Mouse (Mus musculus): ENCODE data around the gene Snx10.
"Not testable (repeated sequence)": the region's sequence is repeated elsewhere in the genome, so short reads cannot be mapped to it uniquely, and the experiment has no call there.

Snx10 gene

GRCm38 (mm10) chr6:51523807-51524320 is at the start of gene Snx10:
Snx10 (plus strand) TSS chr6:51523901.
- DNase-seq (ENCODE audit: inconsistent ontology term): peak; percentile 79

DNA sequence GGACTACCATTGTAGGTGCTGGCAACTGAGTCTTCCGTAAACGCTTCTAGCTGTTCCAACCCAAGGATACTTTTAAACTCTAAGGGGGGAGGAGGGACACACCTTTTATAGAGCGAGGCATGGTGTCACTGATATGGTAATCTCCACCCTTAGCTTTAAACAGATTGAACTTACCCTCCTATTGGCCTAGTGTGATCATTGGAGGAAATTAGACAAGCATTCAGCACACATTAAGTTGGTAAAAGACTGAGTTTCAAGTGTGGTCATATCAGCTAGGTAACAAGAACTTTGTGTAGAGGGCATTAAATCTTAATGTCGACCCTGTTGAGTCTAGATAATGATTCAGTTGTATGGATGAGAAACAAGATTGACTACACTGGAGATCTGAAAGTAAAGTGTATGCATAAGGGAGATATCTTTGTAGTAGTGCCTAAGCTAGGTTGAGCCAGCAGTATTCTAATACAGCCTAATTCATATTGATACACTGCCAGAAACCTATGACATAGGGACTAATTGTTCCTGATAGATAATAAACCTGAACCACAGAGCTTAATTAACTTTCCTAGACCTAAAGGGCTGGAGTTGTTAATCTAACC is 44.5 kb upstream of the Snx10 start:
- DNase-seq (ENCODE audit: inconsistent ontology term): no peak

- DNase-seq (ENCODE audit: inconsistent ontology term): no peak
These were observed 42.2 kb upstream of the Snx10 start for GRCm38 (mm10) chr6:51481548-51481947.

DNA sequence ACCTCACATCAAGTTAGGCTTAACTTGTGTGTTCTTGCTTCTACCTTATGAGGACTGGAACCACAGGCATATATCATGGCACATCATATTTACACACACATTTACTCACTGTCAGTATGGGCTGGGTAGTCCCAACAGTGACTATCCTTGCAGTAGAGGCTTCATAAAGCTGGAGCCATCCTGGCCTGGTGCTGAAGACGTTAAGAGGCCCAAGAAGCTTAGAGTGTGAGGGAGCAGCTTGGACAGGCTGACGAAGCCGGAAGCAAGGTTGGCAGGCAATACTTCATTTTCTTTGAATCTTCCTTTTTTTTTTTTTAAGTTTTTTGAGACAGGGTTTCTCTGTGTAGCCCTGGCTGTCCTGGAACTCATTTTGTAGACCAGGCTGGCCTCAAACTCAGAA is 39.8 kb upstream of the Snx10 start:
- DNase-seq (ENCODE audit: inconsistent ontology term): no peak

DNA sequence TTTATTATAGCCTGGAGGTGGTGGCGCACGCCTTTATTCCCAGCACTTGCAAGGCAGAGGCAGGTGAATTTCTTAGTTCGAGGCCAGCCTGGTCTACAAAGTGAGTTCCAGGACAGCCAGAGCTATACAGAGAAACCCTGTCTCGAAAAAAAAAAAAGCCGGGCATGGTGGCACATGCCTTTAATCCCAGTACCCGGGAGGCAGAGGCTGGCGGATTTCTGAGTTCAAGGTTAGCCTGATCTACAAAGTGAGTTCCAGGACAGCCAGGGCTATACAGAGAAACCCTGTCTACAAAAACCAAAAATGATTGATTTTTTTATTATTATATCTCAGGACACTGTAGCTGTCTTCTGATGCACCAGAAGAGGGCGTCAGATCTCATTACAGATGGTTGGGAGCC is 39.1 kb upstream of the Snx10 start:
- not testable (repeated sequence) for DNase-seq (ENCODE audit: inconsistent ontology term)

GRCm38 (mm10) chr6:51485646-51486045 is 38.1 kb upstream of the Snx10 start:
- DNase-seq (ENCODE audit: inconsistent ontology term): no peak

- no peak for DNase-seq (ENCODE audit: inconsistent ontology term)
These were observed 37.5 kb upstream of the Snx10 start for GRCm38 (mm10) chr6:51486076-51486710.

- no peak for DNase-seq (ENCODE audit: inconsistent ontology term)
These were observed 37.0 kb upstream of the Snx10 start for GRCm38 (mm10) chr6:51486731-51487130.

DNA sequence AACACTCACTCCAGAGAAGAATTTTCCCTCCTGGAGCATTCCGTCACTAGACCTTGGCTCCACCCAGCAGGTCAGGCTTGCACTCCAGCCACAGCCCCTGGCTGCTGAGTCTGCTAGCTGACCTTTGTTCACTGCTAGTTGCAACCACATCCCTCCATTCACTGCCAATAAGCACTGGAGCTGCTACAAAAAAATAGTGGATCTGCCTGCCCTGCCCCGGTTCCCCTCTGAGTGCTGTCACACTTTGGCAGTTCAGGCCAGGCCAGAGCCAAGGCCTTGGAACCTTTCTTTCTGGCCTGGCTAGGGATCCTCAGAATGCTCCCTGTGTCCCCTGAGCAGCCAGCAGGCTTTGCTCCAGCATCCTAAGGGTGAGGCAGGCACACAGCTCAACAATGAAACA is 33.9 kb upstream of the Snx10 start:
- peak; percentile 79 for DNase-seq (ENCODE audit: inconsistent ontology term)

DNA sequence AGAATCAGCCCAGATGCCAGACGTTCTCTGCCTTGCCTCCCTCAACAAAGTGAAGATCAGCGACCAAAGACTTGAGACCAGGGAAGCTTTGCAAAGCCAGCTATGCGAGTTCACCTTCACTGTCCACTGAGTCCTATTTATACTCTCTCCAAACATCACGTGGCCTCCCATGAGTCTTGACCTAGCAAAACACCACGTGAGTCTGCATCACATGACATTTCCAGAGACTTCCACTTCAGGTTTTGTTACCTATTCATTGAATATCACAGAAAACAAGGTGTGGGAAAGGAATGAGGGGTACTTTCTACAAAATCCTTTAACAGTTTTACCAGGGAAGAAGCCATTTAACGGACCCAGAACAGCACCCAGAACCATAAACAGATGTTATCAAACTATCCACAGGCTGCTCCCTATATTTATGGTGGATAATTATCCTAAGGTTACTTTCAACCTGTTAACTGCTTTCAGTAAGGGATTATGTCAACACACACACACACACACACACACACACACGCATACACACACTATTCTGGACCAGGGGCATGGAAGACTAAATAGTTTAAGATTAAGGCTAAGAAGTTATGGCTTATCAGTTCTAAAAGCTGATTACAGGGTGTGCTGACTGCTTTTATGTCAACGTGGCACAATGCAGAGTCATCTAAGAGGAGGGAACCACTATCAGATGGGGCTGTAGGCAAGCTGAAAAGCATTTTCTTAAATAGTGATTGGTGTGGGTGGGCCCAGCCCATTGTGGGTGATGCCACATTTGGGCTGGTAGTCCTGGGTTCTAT is 26.2 kb upstream of the Snx10 start:
- no peak for DNase-seq (ENCODE audit: inconsistent ontology term)

DNA sequence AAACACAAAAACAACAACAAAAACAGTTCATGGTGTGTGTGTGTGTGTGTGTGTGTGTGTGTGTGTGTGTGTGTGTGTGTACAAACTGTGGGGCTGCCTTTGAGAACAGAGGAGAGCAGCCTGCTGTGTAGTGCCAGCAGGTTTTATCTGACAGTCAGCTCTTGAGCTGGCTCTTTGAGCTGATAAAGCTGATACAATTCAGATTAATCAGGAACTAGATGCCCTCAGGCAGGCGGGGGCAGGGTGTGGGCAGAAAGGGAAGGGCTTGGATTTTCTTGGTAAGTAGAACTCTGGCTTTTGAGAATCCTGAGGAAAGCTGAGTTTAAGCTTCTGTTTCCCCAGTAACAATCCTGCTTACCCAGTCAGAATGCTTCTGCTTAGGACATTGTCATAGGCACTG is 18.0 kb upstream of the Snx10 start:
- DNase-seq (ENCODE audit: inconsistent ontology term): no peak

GRCm38 (mm10) chr6:51507556-51507955 is 16.1 kb upstream of the Snx10 start:
- no peak for DNase-seq (ENCODE audit: inconsistent ontology term)

- DNase-seq (ENCODE audit: inconsistent ontology term): peak; percentile 70
These were observed 14.7 kb upstream of the Snx10 start for GRCm38 (mm10) chr6:51508750-51509648.

DNA sequence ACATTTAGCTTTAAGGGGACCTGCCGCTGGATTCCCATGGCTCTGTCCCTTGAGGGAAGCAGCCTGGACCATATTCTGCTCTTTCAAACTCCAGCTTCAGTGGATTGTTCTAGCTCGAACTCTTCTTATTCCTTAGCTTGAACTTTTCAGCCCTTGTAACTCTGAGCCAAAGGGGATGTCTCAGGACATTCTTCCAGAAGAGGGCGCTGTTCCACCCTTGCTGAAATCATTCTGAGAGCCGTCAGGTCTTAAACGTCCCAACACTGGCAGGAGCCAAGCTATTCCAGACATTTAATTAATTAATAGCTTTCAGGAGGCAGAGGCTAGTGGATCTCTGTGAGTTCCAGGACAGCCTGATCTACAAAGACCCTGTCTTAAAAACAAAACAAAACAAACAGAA is 13.6 kb upstream of the Snx10 start:
- peak; percentile 31 for DNase-seq (ENCODE audit: inconsistent ontology term)

DNA sequence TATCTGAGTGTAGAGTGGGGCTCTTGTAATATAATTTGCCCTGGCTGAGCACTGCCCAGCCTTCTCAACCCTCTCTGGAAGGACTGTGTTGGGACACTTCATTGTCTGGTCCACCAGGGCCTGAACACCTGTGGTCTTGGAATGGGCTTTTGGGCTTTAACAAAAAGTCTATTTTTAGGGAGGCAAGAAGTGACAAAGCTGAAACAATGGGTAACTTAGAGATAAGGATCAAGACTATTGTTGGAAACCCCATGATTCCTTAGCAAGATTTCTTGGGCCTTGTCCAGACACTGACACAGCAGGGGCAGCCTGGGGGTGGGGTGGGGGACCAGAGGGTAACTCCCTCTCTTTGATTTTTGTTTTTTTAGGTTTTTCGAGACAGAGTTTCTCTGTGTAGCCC is 12.8 kb upstream of the Snx10 start:
- no peak for DNase-seq (ENCODE audit: inconsistent ontology term)

DNA sequence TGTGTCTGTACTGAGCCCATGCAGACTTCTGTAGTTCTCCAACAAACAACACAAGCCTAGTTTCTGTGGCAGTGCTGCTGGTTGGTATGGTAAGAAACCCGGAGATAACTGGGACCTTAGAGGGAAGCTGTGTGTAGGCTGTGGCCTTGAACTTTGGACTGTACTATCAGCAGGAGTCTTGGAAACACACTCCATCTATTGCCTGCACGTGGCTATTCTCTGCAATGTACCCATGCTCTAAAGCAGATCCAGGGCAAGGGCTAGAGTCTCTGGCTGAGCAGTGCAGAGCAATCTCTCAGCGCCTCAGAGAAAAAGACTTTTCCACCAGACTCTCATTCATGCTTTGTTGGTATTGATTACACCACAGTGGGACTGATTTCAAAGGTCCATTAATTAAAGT is 10.0 kb upstream of the Snx10 start:
- no peak for DNase-seq (ENCODE audit: inconsistent ontology term)

- DNase-seq (ENCODE audit: inconsistent ontology term): no peak
These were observed 8.8 kb upstream of the Snx10 start for GRCm38 (mm10) chr6:51514860-51515259.

- DNase-seq (ENCODE audit: inconsistent ontology term): no peak
These were observed 391 bp upstream of the Snx10 start for GRCm38 (mm10) chr6:51523310-51523709.

DNA sequence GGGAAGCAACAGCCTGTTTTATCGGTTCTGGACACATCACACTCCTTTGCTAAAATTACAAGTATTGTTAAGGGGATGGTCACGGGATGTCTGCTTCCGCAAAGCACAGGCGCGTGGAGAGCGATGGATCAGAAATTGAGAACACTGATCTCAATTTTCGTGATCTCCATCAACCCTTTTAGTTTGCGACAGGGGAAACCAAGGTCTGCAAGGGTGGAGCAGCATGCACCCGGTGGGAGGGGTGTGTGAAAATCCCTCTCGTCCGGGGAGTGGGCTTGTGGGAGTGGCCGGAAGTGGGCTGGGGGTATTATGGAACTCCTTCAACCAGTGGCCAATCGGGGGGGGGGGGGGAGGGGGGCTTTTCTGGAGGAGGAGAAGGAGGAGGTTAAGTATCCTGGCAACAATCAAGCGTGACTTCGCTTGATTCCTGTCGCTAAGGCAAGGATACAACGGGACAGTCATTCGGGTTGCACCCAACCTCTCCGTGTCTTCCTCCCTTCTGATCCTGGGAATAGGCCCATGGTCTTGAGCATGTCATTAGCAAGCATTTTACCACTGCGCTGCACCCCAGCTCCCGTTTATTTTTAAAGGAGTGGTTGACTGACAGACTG is 725 bp downstream of the Snx10 start:
- DNase-seq (ENCODE audit: inconsistent ontology term): peak; percentile 77

DNA sequence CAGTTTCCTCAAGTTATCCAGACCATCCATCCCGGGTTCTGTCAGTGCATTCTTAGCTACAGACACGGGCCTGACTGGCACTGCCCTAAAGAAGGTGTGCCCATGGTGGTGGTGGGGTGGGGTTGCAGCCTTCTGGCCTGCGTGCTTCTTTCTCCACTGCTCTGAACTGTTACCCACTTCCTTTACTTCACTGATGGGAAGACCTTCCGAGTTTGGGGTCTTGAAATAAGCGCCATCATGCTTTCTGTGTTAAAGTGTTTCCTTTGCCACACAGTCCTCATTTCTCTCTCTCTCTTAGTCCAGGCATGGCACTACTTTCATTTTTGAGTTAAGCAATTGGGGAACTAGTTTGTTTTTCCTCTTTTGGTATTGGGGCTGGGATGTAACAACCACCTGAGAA is 1.3 kb downstream of the Snx10 start:
- no peak for DNase-seq (ENCODE audit: inconsistent ontology term)

DNA sequence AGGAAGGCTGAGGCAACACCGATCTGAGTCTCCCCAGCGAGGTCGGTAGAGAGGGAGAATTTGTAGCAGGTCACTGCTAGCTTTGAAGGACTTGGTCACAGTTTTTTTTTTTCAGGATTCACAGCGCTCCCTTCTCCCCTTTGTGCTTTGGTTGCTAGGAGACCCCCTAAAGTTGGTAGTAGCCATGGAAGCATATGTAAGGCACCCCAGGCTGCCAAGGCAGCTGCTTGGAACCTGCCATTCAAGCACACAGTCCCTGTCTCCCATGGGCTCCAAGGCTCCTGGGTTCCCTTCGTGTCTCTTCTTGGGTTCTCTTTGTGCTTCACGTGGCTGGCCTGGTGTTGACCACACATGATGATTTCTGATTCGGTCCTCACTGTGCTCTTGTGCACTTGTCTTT is 5.8 kb downstream of the Snx10 start:
- no peak for DNase-seq (ENCODE audit: inconsistent ontology term)

All from Muller cell, postnatal 12 days (primary cell).